Mouse (Mus musculus) gastrocnemius, adult 8-10 months (tissue): ENCODE results near the gene Ush2a. TPM values are rescaled to one million over a fixed set of nuclear protein-coding genes. Genes with fewer than 3 reads are reported as not detected.

Experiments
- DNase-seq, 2 experiments: peaks; one replicate each; pipeline ENCODE4 v3.0.0; 2022; ENCODE audit warnings: low spot score in 2 of 2
- total RNA-seq, 4 experiments: library from RNA; stranded (reverse); gene quantifications; 2 replicates each; pipeline ENCODE4 v1.2.4; 2022

Ush2a gene
- total RNA-seq, 4 experiments from 2014 or later: not detected

GRCm38 (mm10) chr1:188762463-188762862 is 500.6 kb downstream of the Ush2a start:
- DNase-seq: no peak

- DNase-seq: no peak
These were observed 501.9 kb downstream of the Ush2a start for GRCm38 (mm10) chr1:188763761-188764160.

- DNase-seq: no peak
These were observed 509.0 kb downstream of the Ush2a start for GRCm38 (mm10) chr1:188770828-188771227.

- DNase-seq: no peak
These were observed 510.9 kb downstream of the Ush2a start for GRCm38 (mm10) chr1:188772516-188773229.

GRCm38 (mm10) chr1:188773631-188774030 is 511.8 kb downstream of the Ush2a start:
- no peak for DNase-seq

- no peak for DNase-seq
These were observed 515.8 kb downstream of the Ush2a start for GRCm38 (mm10) chr1:188777556-188778161.

GRCm38 (mm10) chr1:188785056-188785455 is 523.2 kb downstream of the Ush2a start:
- no peak for DNase-seq

- DNase-seq: no peak
These were observed 543.2 kb downstream of the Ush2a start for GRCm38 (mm10) chr1:188805069-188805468.

- no peak for DNase-seq
These were observed 544.0 kb downstream of the Ush2a start for GRCm38 (mm10) chr1:188805852-188806251.

- no peak for DNase-seq
These were observed 548.8 kb downstream of the Ush2a start for GRCm38 (mm10) chr1:188810631-188811030.

- no peak for DNase-seq
These were observed 553.2 kb downstream of the Ush2a start for GRCm38 (mm10) chr1:188815072-188815471.

- DNase-seq: no peak
These were observed 562.4 kb downstream of the Ush2a start for GRCm38 (mm10) chr1:188824195-188824594.

- no peak for DNase-seq
These were observed 563.2 kb downstream of the Ush2a start for GRCm38 (mm10) chr1:188824878-188825532.

- no peak for DNase-seq
These were observed 568.9 kb downstream of the Ush2a start for GRCm38 (mm10) chr1:188830527-188831407.

GRCm38 (mm10) chr1:188833906-188834305 is 572.1 kb downstream of the Ush2a start:
- no peak for DNase-seq

- no peak for DNase-seq
These were observed 572.9 kb downstream of the Ush2a start for GRCm38 (mm10) chr1:188834770-188835169.

- DNase-seq: no peak
These were observed 575.9 kb downstream of the Ush2a start for GRCm38 (mm10) chr1:188837613-188838295.

GRCm38 (mm10) chr1:188847242-188847641 is 585.4 kb downstream of the Ush2a start:
- no peak for DNase-seq

GRCm38 (mm10) chr1:188852776-188853175 is 591.0 kb downstream of the Ush2a start:
- DNase-seq: no peak

GRCm38 (mm10) chr1:188854240-188854639 is 592.4 kb downstream of the Ush2a start:
- no peak for DNase-seq

GRCm38 (mm10) chr1:188855034-188855433 is 593.2 kb downstream of the Ush2a start:
- DNase-seq: no peak
